Mouse (Mus musculus) kidney, postnatal 0 days (tissue): Measurements from ENCODE around the gene Bax. TPM values are rescaled to one million over a fixed set of nuclear protein-coding genes. Genes with fewer than 3 reads are reported as not detected.

ENCODE experiments used
- ATAC-seq: fragments of 200-750 bp; cut with Nextera tagmentation; replicated peaks from 2 replicates; pipeline ENCODE4 v1.8.0; 2017; ENCODE audit warnings: low read depth, moderate number of reproducible peaks, moderate TSS enrichment, moderate library complexity; ENCODE audit not compliant: low FRiP score
- DNase-seq: peaks from one replicate; pipeline ENCODE4 v3.0.0-alpha.2; 2016; ENCODE audit warnings: low spot score
- H3K27ac ChIP-seq: fragments of 300-500 bp; sonication (generic); 2 replicates; pipeline ENCODE4 v1.5.1; 2014; ENCODE audit warnings: mild to moderate bottlenecking
- H3K27me3 ChIP-seq: fragments of 300-500 bp; sonication (generic); 2 replicates; pipeline ENCODE4 v1.6.1; 2014; ENCODE audit warnings: low read length, mixed read lengths; ENCODE audit not compliant: insufficient read depth
- H3K36me3 ChIP-seq: fragments of 300-500 bp; sonication (generic); 2 replicates; pipeline ENCODE4 v1.6.1; 2014; ENCODE audit warnings: low read length, mixed read lengths; ENCODE audit not compliant: insufficient read depth
- H3K4me1 ChIP-seq: fragments of 300-500 bp; sonication (generic); replicated peaks from 2 replicates; pipeline ENCODE4 v1.6.1; 2014; ENCODE audit warnings: antibody characterized with exemption, low read length, mixed read lengths; ENCODE audit not compliant: insufficient read depth
- H3K4me2 ChIP-seq: fragments of 300-500 bp; sonication (generic); 2 replicates; pipeline ENCODE4 v1.6.1; 2014; ENCODE audit warnings: mild to moderate bottlenecking, low read length, moderate library complexity, mixed read lengths
- H3K4me3 ChIP-seq: fragments of 300-500 bp; sonication (generic); replicated peaks from 2 replicates; pipeline ENCODE4 v1.5.1; 2014; ENCODE audit warnings: low read depth, low read length
- H3K9ac ChIP-seq: fragments of 300-500 bp; sonication (generic); 2 replicates; pipeline ENCODE4 v1.6.1; 2014; ENCODE audit warnings: low read depth, low read length
- H3K9me3 ChIP-seq: fragments of 300-500 bp; sonication (generic); replicated peaks from 2 replicates; pipeline ENCODE4 v1.6.1; 2016; ENCODE audit warnings: low read length, inconsistent platforms, mixed read lengths
- CTCF ChIP-seq: IDR thresholded peaks from 2 replicates; pipeline ENCODE4 v1.5.1; 2016; ENCODE audit warnings: antibody characterized with exemption, low read depth, mild to moderate bottlenecking, moderate library complexity
- WGBS: fragments of 180-500 bp; shearing (Covaris S2); extraction: QIAGEN DNeasy Blood & Tissue Kit; methylation state at CpG from one replicate; pipeline ENCODE4 v1.1.7; 2014; 5-methylcytosine and 5-hydroxymethylcytosine counted together
- polyA plus RNA-seq: library from polyadenylated mRNA; unstranded; fragments of >200 nt; fragmentation: Nextera tagmentation; extraction: Ambion mirVana; gene quantifications from 2 replicates; pipeline ENCODE4 v1.2.1, GENCODE M21; 2015

Gene Bax
- polyA plus RNA-seq, 1 experiment from 2014 or later = 194 TPM

DNA sequence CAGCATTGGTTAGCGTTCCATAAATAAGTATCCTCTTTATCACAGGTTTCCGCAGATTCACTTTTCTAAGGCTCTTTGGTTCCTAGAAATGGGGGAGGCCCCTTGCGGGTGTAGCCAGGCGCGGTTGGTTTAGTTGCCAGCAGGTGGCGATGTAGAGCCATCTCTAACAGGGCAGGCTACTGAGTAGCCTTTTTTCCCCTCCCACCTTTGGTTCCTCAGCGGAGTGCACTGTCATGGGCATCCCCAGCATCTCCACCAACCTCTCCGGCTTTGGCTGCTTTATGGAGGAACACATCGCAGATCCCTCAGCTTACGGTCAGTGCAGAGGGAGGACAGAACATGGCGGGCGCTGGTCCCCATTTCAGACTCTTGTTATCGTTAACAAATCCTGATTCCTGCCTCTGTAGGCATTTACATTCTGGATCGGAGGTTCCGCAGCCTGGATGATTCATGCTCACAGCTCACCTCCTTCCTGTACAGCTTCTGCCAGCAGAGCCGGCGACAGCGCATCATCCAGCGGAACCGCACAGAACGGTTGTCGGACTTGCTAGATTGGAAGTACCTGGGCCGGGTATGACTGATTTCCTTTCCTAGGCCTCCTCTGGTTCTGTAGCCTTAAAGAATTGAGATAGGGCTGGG, 15.2 kb downstream of the Bax start:
- no peaks in the 10 kb centered on the region for H3K27me3 ChIP-seq
- 58% methylated on average over 23 of the region's 23 CpGs for WGBS
- no peak overlapping the region for H3K4me2 ChIP-seq
- H3K9ac ChIP-seq = no peak overlapping the region
- no peaks in the 10 kb centered on the region for H3K9me3 ChIP-seq
- TF ChIP-seq CTCF = peak; percentile 91
- no peak overlapping the region for H3K27ac ChIP-seq
- H3K4me1 ChIP-seq = no peaks in the 10 kb centered on the region
- no peak overlapping the region for H3K4me3 ChIP-seq
- ATAC-seq = peak; percentile 72
- peak; percentile 91 for DNase-seq
- H3K36me3 ChIP-seq = peaks cover 26% of the 10 kb centered on the region; the same call in 1 of the 2 replicates

DNA sequence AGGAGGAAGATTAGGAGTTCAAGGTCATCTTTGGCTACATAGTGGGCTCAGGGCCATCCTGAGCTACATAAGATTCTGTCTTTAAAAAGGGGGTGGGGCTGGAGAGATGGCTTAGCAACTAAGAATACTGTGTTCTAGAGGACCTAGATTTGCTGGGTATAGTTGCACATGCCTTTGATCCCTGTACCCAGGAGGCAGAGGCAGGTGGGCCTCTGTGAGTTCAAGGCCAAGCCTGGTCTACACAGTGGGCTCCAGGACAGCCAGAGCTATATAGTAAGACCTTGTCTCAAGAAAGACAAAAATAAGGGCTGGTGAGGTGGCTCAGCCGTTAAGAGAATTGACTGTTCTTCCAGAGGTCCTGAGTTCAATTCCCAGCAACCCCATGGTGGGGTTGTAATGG, 16.7 kb downstream of the Bax start:
- WGBS = 88% methylated on average over 1 of the region's 1 CpGs
- no peak for TF ChIP-seq CTCF
- ATAC-seq = no peak
- Histone ChIP-seq H3K27ac (no peak overlapping the region), H3K9ac (no peak overlapping the region), H3K4me2 (no peak overlapping the region), H3K9me3 (no peaks in the 10 kb centered on the region), H3K4me3 (no peak overlapping the region), H3K36me3 (peaks cover 20% of the 10 kb centered on the region), H3K27me3 (no peaks in the 10 kb centered on the region), H3K4me1 (no peaks in the 10 kb centered on the region)
- no peak for DNase-seq

GRCm38 (mm10) chr7:45447325-45447990, 19.2 kb downstream of the Bax start:
- Histone ChIP-seq H3K4me1 (no peaks in the 10 kb centered on the region), H3K36me3 (peaks cover 33% of the 10 kb centered on the region), H3K4me3 (no peak overlapping the region), H3K27me3 (no peaks in the 10 kb centered on the region), H3K4me2 (no peak overlapping the region), H3K9me3 (no peaks in the 10 kb centered on the region), H3K27ac (peak overlapping the region; percentile 40), H3K9ac (no peak overlapping the region)
- 0 out of 2 replicates have a peak, but pooled peaks have one; percentile 6 for ATAC-seq
- 35% methylated on average over 11 of the region's 11 CpGs for WGBS
- TF ChIP-seq CTCF = peak; percentile 70
- peak; percentile 82 for DNase-seq

GRCm38 (mm10) chr7:45446589-45446988, 20.1 kb downstream of the Bax start:
- Histone ChIP-seq H3K4me3 (no peak overlapping the region), H3K4me1 (no peaks in the 10 kb centered on the region), H3K27ac (no peak overlapping the region), H3K9ac (no peak overlapping the region), H3K27me3 (no peaks in the 10 kb centered on the region), H3K4me2 (no peak overlapping the region), H3K36me3 (peaks cover 38% of the 10 kb centered on the region), H3K9me3 (no peaks in the 10 kb centered on the region)
- no peak for ATAC-seq
- no peak for TF ChIP-seq CTCF
- no peak for DNase-seq

DNA sequence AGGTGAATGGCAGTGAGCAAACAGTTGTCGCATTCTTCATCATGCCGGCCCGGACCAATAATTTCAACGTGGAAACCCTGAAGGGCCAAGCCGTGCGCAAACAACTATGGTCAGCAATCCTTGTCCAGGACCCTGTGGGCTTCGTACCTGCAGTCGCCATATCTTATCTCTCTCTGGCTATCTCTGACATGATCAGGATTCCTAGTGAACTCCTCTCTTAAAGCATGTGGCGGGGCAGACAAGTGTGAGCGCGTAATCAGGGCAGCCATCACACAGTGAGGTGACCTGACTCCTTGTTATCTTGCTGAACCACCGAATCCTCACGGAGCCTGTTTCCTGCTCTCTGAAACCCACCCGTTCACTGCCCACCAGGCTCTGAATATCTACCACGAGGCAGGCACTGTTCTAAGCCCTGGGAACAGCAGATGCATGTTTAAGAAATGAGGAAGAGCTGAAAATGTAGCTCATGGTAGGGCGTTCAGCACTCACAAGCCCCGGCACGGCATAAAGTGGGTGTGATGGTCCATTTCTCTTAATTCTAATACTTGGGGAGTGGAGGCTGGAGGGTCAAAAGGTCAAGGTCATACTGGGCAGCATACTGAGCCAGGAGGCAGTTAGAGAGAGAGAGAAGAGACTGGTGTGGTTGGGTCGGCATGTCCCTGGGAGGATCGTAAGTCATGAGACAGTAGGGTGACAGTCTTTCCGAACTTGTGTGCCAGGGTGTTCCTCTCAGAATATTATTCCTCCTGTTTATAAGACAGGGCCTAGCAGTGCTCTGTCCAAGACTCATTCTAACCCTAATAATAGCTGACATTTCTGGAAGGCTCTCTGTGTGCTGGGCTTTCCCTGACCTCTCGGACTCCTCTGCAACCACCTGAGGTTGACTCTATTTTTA, 22.9 kb downstream of the Bax start:
- Histone ChIP-seq H3K4me2 (no peak overlapping the region), H3K27ac (no peak overlapping the region), H3K4me3 (no peak overlapping the region), H3K9ac (no peak overlapping the region), H3K27me3 (no peaks in the 10 kb centered on the region), H3K36me3 (peaks cover 34% of the 10 kb centered on the region), H3K9me3 (no peaks in the 10 kb centered on the region), H3K4me1 (no peaks in the 10 kb centered on the region)
- ATAC-seq (no peak), DNase-seq (no peak)
- no peak for TF ChIP-seq CTCF
- 83% methylated on average over 22 of the region's 22 CpGs for WGBS

GRCm38 (mm10) chr7:45437521-45438276, 29.0 kb downstream of the Bax start, which contains the start of gene Ruvbl2:
Ruvbl2 (minus strand) TSS chr7:45438096.
- Histone ChIP-seq H3K36me3 (0 out of 2 replicates have a peak, but pooled peaks cover 10% of the 10 kb centered on the region), H3K4me1 (peaks cover 30% of the 10 kb centered on the region), H3K27ac (0 out of 2 replicates have a peak within 1 kb of the TSS, but pooled peaks have one; percentile 13), H3K9ac (peak within 1 kb of the TSS; percentile 27; the same call in 1 of the 2 replicates), H3K27me3 (no peaks in the 10 kb centered on the region), H3K4me2 (peak within 1 kb of the TSS; percentile 25; the same call in 1 of the 2 replicates), H3K4me3 (no peak within 1 kb of the TSS), H3K9me3 (no peaks in the 10 kb centered on the region)
- ATAC-seq (no peak), DNase-seq (no peak)
- WGBS = 27% methylated on average over 19 of the region's 19 CpGs
- TF ChIP-seq CTCF = peak; percentile 59
